Mouse (Mus musculus) layer of hippocampus, adult 2 months (tissue): Measurements from ENCODE around the gene Pbrm1. TPM values are rescaled to one million over a fixed set of nuclear protein-coding genes. Genes with fewer than 3 reads are reported as not detected.

Experiments
- DNase-seq, 2 experiments: peaks; one replicate each; pipeline ENCODE4 v3.0.0; 2022; ENCODE audit warnings: low spot score in 2 of 2
- H3K27ac ChIP-seq: fragments of 200-600 bp; 2 replicates; pipeline ENCODE4 v1.8.1; 2022
- H3K4me3 ChIP-seq: fragments of 200-600 bp; 2 replicates; pipeline ENCODE4 v1.8.1; 2022; ENCODE audit warnings: mild to moderate bottlenecking
- CTCF ChIP-seq: fragments of 200-600 bp; conservative IDR thresholded peaks from 2 replicates; pipeline ENCODE4 v1.8.1; 2022; ENCODE audit warnings: antibody characterized with exemption, mild to moderate bottlenecking, moderate library complexity
- total RNA-seq, 2 experiments: library from RNA; stranded (reverse); gene quantifications; 2 replicates each; pipeline ENCODE4 v1.2.3; 2021

Gene Pbrm1
- total RNA-seq, 2 experiments from 2014 or later = 56.3 to 56.8 TPM

GRCm38 (mm10) chr14:31105156-31105555, 86.2 kb downstream of the Pbrm1 start:
- DNase-seq = no peak
- TF ChIP-seq CTCF = no peak

DNA sequence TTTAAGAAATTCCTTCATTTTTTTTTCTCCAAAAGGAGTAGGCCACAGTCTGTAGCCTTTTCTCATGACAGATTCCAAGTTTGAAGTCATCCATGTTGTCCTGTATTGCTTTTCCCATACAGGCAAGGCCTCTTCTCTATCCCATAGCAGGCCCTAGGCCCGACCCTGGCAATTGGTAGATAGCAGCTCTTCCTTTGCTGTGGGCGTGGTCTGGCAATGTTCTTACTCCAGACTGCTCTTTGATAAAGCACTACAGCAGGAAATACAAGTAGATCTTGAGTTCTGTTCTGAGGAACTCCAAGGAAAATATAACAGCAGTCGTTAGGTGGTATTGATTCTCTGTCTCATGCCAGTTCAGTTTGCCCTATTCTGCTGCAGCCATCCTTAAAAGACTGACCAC, 91.7 kb downstream of the Pbrm1 start:
- TF ChIP-seq CTCF = no peak

More at GRCm38 (mm10) chr14:31105156-31105555, 86.2 kb downstream of the Pbrm1 start:
- no peak overlapping the region for H3K27ac ChIP-seq
- no peak overlapping the region for H3K4me3 ChIP-seq

DNA sequence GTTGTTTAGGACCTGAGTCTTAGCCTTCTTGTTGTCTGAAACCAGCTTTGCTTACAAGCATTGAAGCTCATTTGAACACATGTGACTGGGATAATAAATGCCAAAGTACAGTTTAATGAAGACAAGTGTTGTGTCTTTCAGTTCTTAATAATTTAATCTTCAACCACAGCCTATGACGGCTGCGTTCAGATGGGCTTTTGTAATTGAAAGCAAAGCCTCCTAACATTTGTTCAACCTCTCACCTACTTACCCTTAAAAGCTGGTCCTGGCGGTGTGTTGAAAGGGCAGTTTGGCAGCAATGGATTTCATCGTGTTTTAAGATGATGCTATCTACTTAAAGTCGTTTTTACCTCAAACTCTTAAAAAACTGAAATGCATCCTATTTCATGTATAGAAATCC, 93.2 kb downstream of the Pbrm1 start:
- no peak overlapping the region for H3K4me3 ChIP-seq
- no peak overlapping the region for H3K27ac ChIP-seq
- no peak for DNase-seq
- TF ChIP-seq CTCF = no peak

More for the DNA sequence above, 91.7 kb downstream of the Pbrm1 start:
- Histone ChIP-seq H3K27ac (no peak overlapping the region), H3K4me3 (no peak overlapping the region)
- no peak for DNase-seq

GRCm38 (mm10) chr14:31114011-31114410, 95.1 kb downstream of the Pbrm1 start:
- no peak overlapping the region for H3K27ac ChIP-seq
- no peak for TF ChIP-seq CTCF
- no peak overlapping the region for H3K4me3 ChIP-seq
- no peak for DNase-seq

DNA sequence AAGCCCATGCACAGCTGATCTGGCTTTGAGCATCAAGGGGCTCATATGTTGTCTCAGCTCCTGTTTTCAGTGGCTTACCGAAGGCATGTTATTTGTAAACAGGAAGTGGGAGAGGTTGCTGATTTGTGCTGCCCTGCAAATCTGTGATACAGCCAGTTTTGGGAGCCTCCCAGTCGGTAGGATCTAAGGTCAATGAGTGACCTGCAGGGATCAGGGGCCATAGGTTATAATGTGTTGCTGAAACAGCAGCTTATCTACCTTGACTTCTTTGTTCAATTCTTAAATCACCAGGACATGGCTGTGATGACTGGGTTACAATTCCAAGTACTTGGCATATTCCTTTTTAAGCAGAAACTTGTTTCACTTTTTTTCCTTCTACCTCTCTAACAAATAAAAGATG, 96.6 kb downstream of the Pbrm1 start:
- H3K27ac ChIP-seq = no peak overlapping the region
- DNase-seq = no peak
- no peak overlapping the region for H3K4me3 ChIP-seq
- no peak for TF ChIP-seq CTCF

DNA sequence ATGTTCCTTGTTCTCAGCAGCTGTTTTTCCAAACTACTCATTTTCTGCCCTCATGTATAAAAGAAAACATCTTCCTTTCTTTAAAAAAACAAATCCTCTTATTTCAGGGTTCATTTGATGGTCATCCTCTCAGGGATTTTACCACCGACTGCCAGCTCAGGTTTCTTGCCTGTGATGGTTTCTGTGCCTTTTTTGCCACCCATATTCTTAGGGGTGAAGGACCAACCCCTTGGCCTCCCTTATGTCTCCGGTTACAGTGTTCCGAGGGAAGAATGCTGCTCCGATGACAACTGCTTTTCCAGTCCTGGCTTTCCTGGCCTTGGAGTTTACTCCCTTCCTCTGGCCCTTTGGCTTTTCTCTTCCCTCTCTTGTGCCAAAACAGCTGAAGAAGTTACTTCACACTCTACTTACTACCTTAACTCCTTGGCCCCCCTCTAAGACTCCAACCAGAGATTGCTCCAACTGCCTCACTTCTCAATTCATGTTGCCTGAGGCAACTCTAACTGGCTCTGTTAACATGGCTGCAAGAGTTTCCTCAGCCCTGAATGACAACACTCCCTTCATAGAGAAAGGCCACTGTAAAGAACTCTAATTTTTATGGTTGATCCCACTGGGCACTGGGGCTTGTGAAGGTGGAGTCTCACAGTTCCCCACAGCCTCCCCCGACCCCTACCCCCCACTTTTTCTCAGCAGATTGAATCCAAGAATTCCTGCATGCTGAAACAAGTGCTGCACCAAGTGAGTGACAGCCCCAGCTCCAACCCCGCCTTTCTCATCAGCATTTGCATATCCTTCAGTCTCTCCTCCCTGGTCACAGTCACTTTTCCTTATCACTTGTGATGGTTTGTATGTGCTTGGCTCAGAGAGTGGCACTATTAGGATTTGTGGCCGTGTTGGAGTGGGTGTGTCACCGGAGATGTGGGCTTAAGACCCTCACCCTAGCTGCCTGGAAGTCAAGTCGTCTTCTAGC, 106.5 kb downstream of the Pbrm1 start:
- DNase-seq = no peak
- 0 out of 2 replicates have a peak overlapping the region, but pooled peaks have one; percentile 14 for H3K27ac ChIP-seq
- no peak overlapping the region for H3K4me3 ChIP-seq
- no peak for TF ChIP-seq CTCF

DNA sequence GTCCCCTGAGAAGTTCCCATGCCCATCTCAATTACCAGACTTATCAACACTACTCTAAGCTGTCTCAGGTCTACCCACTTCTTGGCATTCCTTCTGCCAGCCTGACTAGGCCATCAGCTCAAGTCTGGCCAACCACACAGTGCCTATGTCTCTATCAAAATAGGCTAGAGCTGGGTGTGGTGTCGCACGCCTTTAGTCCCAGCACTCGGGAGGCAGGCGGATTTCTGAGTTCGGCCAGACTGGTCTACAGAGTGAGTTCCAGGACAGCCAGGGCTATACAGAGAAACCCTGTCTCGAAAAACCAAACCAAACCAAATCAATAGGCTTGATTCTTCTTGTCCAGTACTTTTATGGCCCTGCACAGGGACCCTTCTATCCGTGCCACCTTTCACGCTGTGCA, 107.9 kb downstream of the Pbrm1 start:
- Histone ChIP-seq H3K4me3 (no peak overlapping the region), H3K27ac (no peak overlapping the region)
- no peak for TF ChIP-seq CTCF
- no peak for DNase-seq

DNA sequence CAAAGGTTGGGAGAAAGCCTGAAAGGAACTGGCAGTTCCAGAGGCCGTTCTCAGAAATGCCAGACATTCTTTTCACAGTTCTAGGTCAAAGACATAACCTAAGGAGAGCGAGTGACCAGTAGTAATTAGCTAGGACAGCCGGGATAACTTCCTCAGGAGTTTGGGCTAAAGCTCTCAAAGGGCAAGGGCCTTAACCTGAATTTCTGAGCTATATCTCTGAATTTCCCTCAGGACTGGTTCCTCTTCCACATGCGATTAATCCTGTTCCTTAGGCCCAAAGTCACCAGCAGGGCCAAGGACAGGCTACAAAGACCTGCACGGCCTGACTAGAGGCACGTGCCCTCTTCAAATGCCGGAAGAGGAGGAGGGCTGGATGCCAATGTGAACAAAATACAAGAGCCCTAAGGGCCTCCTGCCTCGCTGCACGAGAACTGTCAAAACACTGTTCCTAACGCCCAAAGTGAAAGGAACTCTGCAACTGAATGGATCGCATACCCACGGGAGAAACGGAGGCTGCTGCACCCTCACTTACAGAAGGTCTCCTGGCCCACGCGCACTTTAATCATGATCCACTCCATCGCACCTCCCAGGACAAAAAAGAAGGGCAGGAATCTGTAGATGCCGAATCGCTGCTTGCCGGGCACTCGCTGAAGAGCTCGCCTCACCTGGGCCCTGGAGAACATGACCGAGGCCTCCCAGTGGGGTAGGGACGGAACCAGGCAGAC, 109.3 kb downstream of the Pbrm1 start:
- no peak for TF ChIP-seq CTCF
- DNase-seq = peak in 1 of 2 experiments; percentile 12
- peak overlapping the region; percentile 74 for H3K4me3 ChIP-seq
- peak overlapping the region; percentile 90 for H3K27ac ChIP-seq

DNA sequence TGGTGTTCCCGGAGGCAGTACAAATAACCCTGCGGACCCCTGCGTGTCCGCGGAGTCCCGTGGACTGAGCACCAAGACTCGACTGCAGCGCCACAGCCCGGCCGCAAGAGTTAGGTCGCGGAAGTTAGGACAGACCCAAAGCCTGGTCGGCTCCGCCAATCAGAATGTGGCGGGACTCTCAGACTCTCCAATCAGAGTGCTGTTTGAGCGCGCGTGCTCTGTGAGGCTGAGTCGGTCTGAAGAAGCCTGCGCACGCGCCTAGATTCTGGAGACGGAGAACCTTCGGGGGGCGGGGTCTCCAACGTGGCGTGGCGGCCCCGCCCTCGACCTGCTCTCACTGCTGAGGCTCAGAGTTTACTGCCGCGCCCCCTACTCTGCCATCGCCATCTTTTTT, 109.9 kb downstream of the Pbrm1 start, which contains the start of gene Smim4:
Gene Smim4, minus strand, starts transcription at position 131 of the 394 bp plus-strand sequence.
- peak within 1 kb of the TSS; percentile 74 for H3K4me3 ChIP-seq
- H3K27ac ChIP-seq = peak within 1 kb of the TSS; percentile 90
- peak; percentile 79 for TF ChIP-seq CTCF
- DNase-seq = peak; percentile 93 to 97

DNA sequence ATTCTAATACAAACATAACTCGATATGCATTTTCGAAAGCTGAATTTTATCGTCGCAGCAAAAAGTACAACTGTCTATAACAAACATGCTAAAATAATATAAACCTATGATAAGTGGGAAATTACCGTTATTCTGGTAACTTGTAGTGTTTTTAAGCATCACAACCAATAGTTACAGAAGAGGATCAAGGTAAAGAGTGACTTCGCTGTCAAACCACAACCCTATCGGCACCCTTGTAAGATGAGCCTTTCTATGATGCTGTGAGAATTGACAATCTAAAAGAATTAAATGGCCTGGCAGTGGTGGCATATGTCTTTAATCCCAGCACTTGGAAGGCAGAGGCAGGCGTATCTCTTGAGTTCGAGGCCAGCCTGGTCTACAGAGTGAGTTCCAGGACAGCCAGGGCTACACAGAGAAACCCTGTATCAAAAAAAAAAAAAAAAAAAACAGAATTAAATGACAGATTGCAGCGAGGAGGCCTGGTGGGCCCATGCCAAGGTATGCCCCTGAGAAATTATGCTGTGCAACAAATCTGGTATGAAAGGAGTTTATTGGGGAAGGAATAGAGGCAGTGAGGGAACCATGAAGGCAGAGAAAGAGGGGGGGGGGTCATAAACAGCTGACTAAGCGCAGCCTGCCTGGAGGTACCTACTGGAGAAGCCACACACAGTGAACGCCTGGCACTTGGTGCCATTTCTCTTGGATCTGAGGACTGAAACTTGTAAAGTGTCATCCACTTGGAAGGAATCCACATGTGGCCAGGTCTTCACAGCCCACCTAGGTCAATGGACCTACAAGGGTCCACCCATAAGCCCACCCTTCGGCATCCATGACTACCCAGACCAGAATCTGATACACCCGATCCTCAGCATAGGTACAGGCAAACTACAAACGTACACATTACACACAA, 110.6 kb downstream of the Pbrm1 start:
- peak overlapping the region; percentile 74 for H3K4me3 ChIP-seq
- no peak for DNase-seq
- H3K27ac ChIP-seq = peak overlapping the region; percentile 80
- TF ChIP-seq CTCF = no peak

GRCm38 (mm10) chr14:31130236-31131220, 111.6 kb downstream of the Pbrm1 start, which contains the start of gene Nt5dc2:
Gene Nt5dc2, plus strand, starts transcription at chr14:31131053.
- peak; percentile 26 for TF ChIP-seq CTCF
- H3K27ac ChIP-seq = peak within 1 kb of the TSS; percentile 55

More at GRCm38 (mm10) chr14:31130236-31131220, 111.6 kb downstream of the Pbrm1 start, which contains the start of gene Nt5dc2:
- peak; percentile 59 to 66 for DNase-seq
- H3K4me3 ChIP-seq = peak within 1 kb of the TSS; percentile 52
